Mouse (Mus musculus): ENCODE results near the gene Fam111a. TPM values are rescaled to one million over a fixed set of nuclear protein-coding genes. Genes with fewer than 3 reads are reported as not detected.
A peak's percentile ranks its signal among the peaks of the same experiment; 100 is the strongest.

Gene Fam111a
- polyA plus RNA-seq, 1 experiment from 2014 or later = 7.4 TPM

GRCm38 (mm10) chr19:12571687-12572086 lies 26.1 kb downstream of the Fam111a start:
- Histone ChIP-seq H3K9ac (replicated peaks; ENCODE audit: low read depth) (no peak overlapping the region), H3K9me3 (ENCODE audit: low read length) (no peaks in the 10 kb centered on the region), H3K4me1 (ENCODE audit: insufficient read depth, low read depth, low read length) (peaks cover 6% of the 10 kb centered on the region), H3K4me3 (ENCODE audit: low read depth, low read length) (no peak overlapping the region), H3K27me3 (replicated peaks; ENCODE audit: insufficient read depth, low read length) (no peaks in the 10 kb centered on the region), H3K36me3 (ENCODE audit: insufficient read depth, low read length) (no peaks in the 10 kb centered on the region), H3K27ac (ENCODE audit: low read length) (no peak overlapping the region), H3K4me2 (replicated peaks; ENCODE audit: low read depth, low read length) (no peak overlapping the region)
- WGBS = 85% methylated on average over 1 of the region's 1 CpGs
- TF ChIP-seq EP300 (IDR thresholded peaks at IDR 0.05) (no peak), CTCF (IDR thresholded peaks at IDR 0.05) (no peak)
- no peak for ATAC-seq
- no peak for DNase-seq (ENCODE audit: low spot score)

GRCm38 (mm10) chr19:12572614-12573265 lies 27.2 kb downstream of the Fam111a start:
- H3K9me3 ChIP-seq (ENCODE audit: low read length) = no peaks in the 10 kb centered on the region
- no peak overlapping the region for H3K4me3 ChIP-seq (ENCODE audit: low read depth, low read length)
- H3K36me3 ChIP-seq (ENCODE audit: insufficient read depth, low read length) = peaks cover 3% of the 10 kb centered on the region; the same call in 1 of the 2 replicates
- WGBS = 83% methylated on average over 1 of the region's 1 CpGs
- no peak overlapping the region for H3K9ac ChIP-seq (replicated peaks; ENCODE audit: low read depth)
- peak; percentile 0; the same call in 1 of the 2 replicates for ATAC-seq
- TF ChIP-seq CTCF (IDR thresholded peaks at IDR 0.05) = no peak
- TF ChIP-seq EP300 (IDR thresholded peaks at IDR 0.05) = no peak
- H3K4me1 ChIP-seq (ENCODE audit: insufficient read depth, low read depth, low read length) = peaks cover 6% of the 10 kb centered on the region
- H3K27me3 ChIP-seq (replicated peaks; ENCODE audit: insufficient read depth, low read length) = no peaks in the 10 kb centered on the region
- H3K4me2 ChIP-seq (replicated peaks; ENCODE audit: low read depth, low read length) = peak overlapping the region; percentile 55
- DNase-seq (ENCODE audit: low spot score) = peak; percentile 21
- H3K27ac ChIP-seq (ENCODE audit: low read length) = no peak overlapping the region

GRCm38 (mm10) chr19:12573266-12574011 lies 27.9 kb downstream of the Fam111a start:
- Histone ChIP-seq H3K27me3 (replicated peaks; ENCODE audit: insufficient read depth, low read length) (no peaks in the 10 kb centered on the region), H3K36me3 (ENCODE audit: insufficient read depth, low read length) (peaks cover 5% of the 10 kb centered on the region; the same call in 1 of the 2 replicates), H3K4me3 (ENCODE audit: low read depth, low read length) (peak overlapping the region; percentile 34), H3K9me3 (ENCODE audit: low read length) (no peaks in the 10 kb centered on the region), H3K27ac (ENCODE audit: low read length) (peak overlapping the region; percentile 39), H3K4me1 (ENCODE audit: insufficient read depth, low read depth, low read length) (peaks cover 6% of the 10 kb centered on the region), H3K4me2 (replicated peaks; ENCODE audit: low read depth, low read length) (peak overlapping the region; percentile 55), H3K9ac (replicated peaks; ENCODE audit: low read depth) (no peak overlapping the region)
- 4% methylated on average over 14 of the region's 14 CpGs for WGBS
- TF ChIP-seq EP300 (IDR thresholded peaks at IDR 0.05) (no peak), CTCF (IDR thresholded peaks at IDR 0.05) (no peak)
- ATAC-seq (peak; percentile 99), DNase-seq (ENCODE audit: low spot score) (peak; percentile 95)

- peak overlapping the region; percentile 55 for H3K4me2 ChIP-seq (replicated peaks; ENCODE audit: low read depth, low read length)
- TF ChIP-seq CTCF (IDR thresholded peaks at IDR 0.05) (no peak), EP300 (IDR thresholded peaks at IDR 0.05) (peak; percentile 38)
- H3K9me3 ChIP-seq (ENCODE audit: low read length) = no peaks in the 10 kb centered on the region
- peaks cover 5% of the 10 kb centered on the region; the same call in 1 of the 2 replicates for H3K36me3 ChIP-seq (ENCODE audit: insufficient read depth, low read length)
- H3K4me3 ChIP-seq (ENCODE audit: low read depth, low read length) = peak overlapping the region; percentile 34
- DNase-seq (ENCODE audit: low spot score) (peak; percentile 80), ATAC-seq (peak; percentile 36)
- no peak overlapping the region for H3K9ac ChIP-seq (replicated peaks; ENCODE audit: low read depth)
- H3K27me3 ChIP-seq (replicated peaks; ENCODE audit: insufficient read depth, low read length) = no peaks in the 10 kb centered on the region
- H3K4me1 ChIP-seq (ENCODE audit: insufficient read depth, low read depth, low read length) = peaks cover 6% of the 10 kb centered on the region
- H3K27ac ChIP-seq (ENCODE audit: low read length) = peak overlapping the region; percentile 39
- 7% methylated on average over 5 of the region's 5 CpGs for WGBS
Measured at GRCm38 (mm10) chr19:12574012-12574407, 28.5 kb downstream of the Fam111a start.

- no peaks in the 10 kb centered on the region for H3K9me3 ChIP-seq (ENCODE audit: low read length)
- WGBS = 51% methylated on average over 7 of the region's 7 CpGs
- H3K27me3 ChIP-seq (replicated peaks; ENCODE audit: insufficient read depth, low read length) = no peaks in the 10 kb centered on the region
- no peak overlapping the region for H3K4me2 ChIP-seq (replicated peaks; ENCODE audit: low read depth, low read length)
- H3K4me3 ChIP-seq (ENCODE audit: low read depth, low read length) = no peak overlapping the region
- H3K4me1 ChIP-seq (ENCODE audit: insufficient read depth, low read depth, low read length) = peaks cover 6% of the 10 kb centered on the region
- H3K36me3 ChIP-seq (ENCODE audit: insufficient read depth, low read length) = peaks cover 5% of the 10 kb centered on the region; the same call in 1 of the 2 replicates
- peak; percentile 14 for DNase-seq (ENCODE audit: low spot score)
- H3K27ac ChIP-seq (ENCODE audit: low read length) = no peak overlapping the region
- no peak overlapping the region for H3K9ac ChIP-seq (replicated peaks; ENCODE audit: low read depth)
- no peak for TF ChIP-seq CTCF (IDR thresholded peaks at IDR 0.05)
- no peak for TF ChIP-seq EP300 (IDR thresholded peaks at IDR 0.05)
- no peak for ATAC-seq
Measured at GRCm38 (mm10) chr19:12575107-12575506, 29.6 kb downstream of the Fam111a start.

- no peak overlapping the region for H3K4me3 ChIP-seq (ENCODE audit: low read depth, low read length)
- WGBS = 85% methylated on average over 2 of the region's 2 CpGs
- no peak for TF ChIP-seq EP300 (IDR thresholded peaks at IDR 0.05)
- TF ChIP-seq CTCF (IDR thresholded peaks at IDR 0.05) = no peak
- DNase-seq (ENCODE audit: low spot score) (no peak), ATAC-seq (no peak)
- H3K9ac ChIP-seq (replicated peaks; ENCODE audit: low read depth) = no peak overlapping the region
- peaks cover 5% of the 10 kb centered on the region; the same call in 1 of the 2 replicates for H3K36me3 ChIP-seq (ENCODE audit: insufficient read depth, low read length)
- no peak overlapping the region for H3K4me2 ChIP-seq (replicated peaks; ENCODE audit: low read depth, low read length)
- H3K27ac ChIP-seq (ENCODE audit: low read length) = no peak overlapping the region
- H3K9me3 ChIP-seq (ENCODE audit: low read length) = no peaks in the 10 kb centered on the region
- peaks cover 6% of the 10 kb centered on the region for H3K4me1 ChIP-seq (ENCODE audit: insufficient read depth, low read depth, low read length)
- H3K27me3 ChIP-seq (replicated peaks; ENCODE audit: insufficient read depth, low read length) = no peaks in the 10 kb centered on the region
Measured at GRCm38 (mm10) chr19:12575514-12575913, 30.0 kb downstream of the Fam111a start.

Data from lung, postnatal 0 days (tissue).